Mouse (Mus musculus): ENCODE data around the gene Ets2.

- TF ChIP-seq CTCF (IDR thresholded peaks at IDR 0.05; ENCODE audit: borderline replicate concordance, insufficient read depth, low read depth, low read length), result no peak
- TF ChIP-seq POLR2A (IDR thresholded peaks at IDR 0.05; ENCODE audit: borderline replicate concordance, insufficient read depth, low read length), result no peak
These were observed 44.1 kb upstream of the Ets2 start for GRCm38 (mm10) chr16:95657756-95658155.
